Mouse (Mus musculus): ENCODE data around the gene Rbp1. TPM values are rescaled to one million over a fixed set of nuclear protein-coding genes. Genes with fewer than 3 reads are reported as not detected.

The Rbp1 gene
- polyA plus RNA-seq, 1 experiment from 2014 or later = 64.1 TPM

- Histone ChIP-seq H3K36me3 (peaks cover 32% of the 10 kb centered on the region), H3K4me1 (replicated peaks) (0 out of 2 replicates have a peak, but pooled peaks cover 6% of the 10 kb centered on the region), H3K27me3 (replicated peaks) (no peaks in the 10 kb centered on the region), H3K9me3 (replicated peaks) (no peaks in the 10 kb centered on the region; the same call in 1 of the 2 replicates), H3K9ac (no peak overlapping the region), H3K27ac (ENCODE audit: poor library complexity, severe bottlenecking) (no peak overlapping the region), H3K4me2 (no peak overlapping the region), H3K4me3 (no peak overlapping the region)
- ATAC-seq (ENCODE audit: insufficient number of reproducible peaks, low FRiP score) = no peak
- WGBS = 72% methylated on average over 9 of the region's 9 CpGs
Observed at GRCm38 (mm10) chr9:98445359-98446149, 22.8 kb downstream of the Rbp1 start.

- H3K4me3 ChIP-seq = no peak overlapping the region
- no peaks in the 10 kb centered on the region for H3K27me3 ChIP-seq (replicated peaks)
- H3K9me3 ChIP-seq (replicated peaks) = peaks cover 7% of the 10 kb centered on the region; the same call in 1 of the 2 replicates
- ATAC-seq (ENCODE audit: insufficient number of reproducible peaks, low FRiP score) = no peak
- no peak overlapping the region for H3K27ac ChIP-seq (ENCODE audit: poor library complexity, severe bottlenecking)
- H3K36me3 ChIP-seq = peaks cover 13% of the 10 kb centered on the region
- H3K4me1 ChIP-seq (replicated peaks) = no peaks in the 10 kb centered on the region
- no peak overlapping the region for H3K9ac ChIP-seq
- WGBS = 64% methylated on average over 1 of the region's 1 CpGs
- H3K4me2 ChIP-seq = no peak overlapping the region
Observed at GRCm38 (mm10) chr9:98450976-98451375, 28.2 kb downstream of the Rbp1 start.

GRCm38 (mm10) chr9:98466709-98467108, 43.9 kb downstream of the Rbp1 start:
- ATAC-seq (ENCODE audit: insufficient number of reproducible peaks, low FRiP score) = no peak
- WGBS = 52% methylated on average over 2 of the region's 2 CpGs
- Histone ChIP-seq H3K9ac (no peak overlapping the region), H3K4me3 (no peak overlapping the region), H3K9me3 (replicated peaks) (no peaks in the 10 kb centered on the region), H3K4me1 (replicated peaks) (no peaks in the 10 kb centered on the region), H3K27ac (ENCODE audit: poor library complexity, severe bottlenecking) (no peak overlapping the region), H3K27me3 (replicated peaks) (no peaks in the 10 kb centered on the region), H3K36me3 (no peaks in the 10 kb centered on the region), H3K4me2 (no peak overlapping the region)

GRCm38 (mm10) chr9:98480172-98480749, 57.5 kb downstream of the Rbp1 start:
- 79% methylated on average over 2 of the region's 2 CpGs for WGBS
- no peak overlapping the region for H3K27ac ChIP-seq (ENCODE audit: poor library complexity, severe bottlenecking)

GRCm38 (mm10) chr9:98482256-98482655, 59.5 kb downstream of the Rbp1 start:
- 0 out of 2 replicates have a peak, but pooled peaks cover 4% of the 10 kb centered on the region for H3K4me1 ChIP-seq (replicated peaks)
- no peak for ATAC-seq (ENCODE audit: insufficient number of reproducible peaks, low FRiP score)
- 68% methylated on average over 4 of the region's 4 CpGs for WGBS

More at GRCm38 (mm10) chr9:98480172-98480749, 57.5 kb downstream of the Rbp1 start:
- 0 out of 2 replicates have a peak, but pooled peaks cover 3% of the 10 kb centered on the region for H3K4me1 ChIP-seq (replicated peaks)
- no peaks in the 10 kb centered on the region for H3K9me3 ChIP-seq (replicated peaks)
- H3K27me3 ChIP-seq (replicated peaks) = no peaks in the 10 kb centered on the region
- ATAC-seq (ENCODE audit: insufficient number of reproducible peaks, low FRiP score) = no peak
- no peak overlapping the region for H3K4me2 ChIP-seq
- no peak overlapping the region for H3K4me3 ChIP-seq
- H3K36me3 ChIP-seq = no peaks in the 10 kb centered on the region
- no peak overlapping the region for H3K9ac ChIP-seq

GRCm38 (mm10) chr9:98485020-98485419, 62.3 kb downstream of the Rbp1 start:
- WGBS = 74% methylated on average over 7 of the region's 7 CpGs
- no peak for ATAC-seq (ENCODE audit: insufficient number of reproducible peaks, low FRiP score)
- Histone ChIP-seq H3K9ac (no peak overlapping the region), H3K27ac (ENCODE audit: poor library complexity, severe bottlenecking) (no peak overlapping the region), H3K4me2 (no peak overlapping the region), H3K36me3 (no peaks in the 10 kb centered on the region), H3K27me3 (replicated peaks) (no peaks in the 10 kb centered on the region), H3K9me3 (replicated peaks) (no peaks in the 10 kb centered on the region), H3K4me1 (replicated peaks) (peaks cover 10% of the 10 kb centered on the region; the same call in 1 of the 2 replicates), H3K4me3 (no peak overlapping the region)

More at GRCm38 (mm10) chr9:98482256-98482655, 59.5 kb downstream of the Rbp1 start:
- no peak overlapping the region for H3K9ac ChIP-seq
- H3K36me3 ChIP-seq = no peaks in the 10 kb centered on the region
- no peak overlapping the region for H3K4me3 ChIP-seq
- no peak overlapping the region for H3K27ac ChIP-seq (ENCODE audit: poor library complexity, severe bottlenecking)
- H3K27me3 ChIP-seq (replicated peaks) = no peaks in the 10 kb centered on the region
- no peaks in the 10 kb centered on the region for H3K9me3 ChIP-seq (replicated peaks)
- H3K4me2 ChIP-seq = no peak overlapping the region

GRCm38 (mm10) chr9:98485815-98486214, 63.1 kb downstream of the Rbp1 start, which contains the start of gene Rbp2:
Gene Rbp2 (plus strand): TSS chr9:98486115.
- Histone ChIP-seq H3K27me3 (replicated peaks) (no peaks in the 10 kb centered on the region), H3K27ac (ENCODE audit: poor library complexity, severe bottlenecking) (no peak within 1 kb of the TSS), H3K4me2 (no peak within 1 kb of the TSS), H3K9me3 (replicated peaks) (no peaks in the 10 kb centered on the region), H3K9ac (no peak within 1 kb of the TSS), H3K4me1 (replicated peaks) (peaks cover 14% of the 10 kb centered on the region; the same call in 1 of the 2 replicates), H3K36me3 (no peaks in the 10 kb centered on the region), H3K4me3 (no peak within 1 kb of the TSS)
- no peak for ATAC-seq (ENCODE audit: insufficient number of reproducible peaks, low FRiP score)
- WGBS = 69% methylated on average over 3 of the region's 3 CpGs

- Histone ChIP-seq H3K9me3 (replicated peaks) (no peaks in the 10 kb centered on the region), H3K4me3 (no peak overlapping the region), H3K4me1 (replicated peaks) (peaks cover 14% of the 10 kb centered on the region; the same call in 1 of the 2 replicates), H3K27me3 (replicated peaks) (no peaks in the 10 kb centered on the region), H3K9ac (no peak overlapping the region), H3K4me2 (no peak overlapping the region), H3K27ac (ENCODE audit: poor library complexity, severe bottlenecking) (no peak overlapping the region), H3K36me3 (no peaks in the 10 kb centered on the region)
- WGBS = 52% methylated on average over 6 of the region's 6 CpGs
- ATAC-seq (ENCODE audit: insufficient number of reproducible peaks, low FRiP score) = no peak
Observed at GRCm38 (mm10) chr9:98487273-98487672, 64.5 kb downstream of the Rbp1 start.

- Histone ChIP-seq H3K27me3 (replicated peaks) (no peaks in the 10 kb centered on the region), H3K4me3 (no peak overlapping the region), H3K27ac (ENCODE audit: poor library complexity, severe bottlenecking) (no peak overlapping the region), H3K4me2 (no peak overlapping the region), H3K4me1 (replicated peaks) (peaks cover 14% of the 10 kb centered on the region; the same call in 1 of the 2 replicates), H3K36me3 (no peaks in the 10 kb centered on the region), H3K9ac (no peak overlapping the region), H3K9me3 (replicated peaks) (no peaks in the 10 kb centered on the region)
- 53% methylated on average over 4 of the region's 4 CpGs for WGBS
- peak; percentile 55; the same call in 1 of the 2 replicates for ATAC-seq (ENCODE audit: insufficient number of reproducible peaks, low FRiP score)
Observed at GRCm38 (mm10) chr9:98489532-98489931, 66.8 kb downstream of the Rbp1 start.

- Histone ChIP-seq H3K9me3 (replicated peaks) (no peaks in the 10 kb centered on the region), H3K27ac (ENCODE audit: poor library complexity, severe bottlenecking) (no peak overlapping the region), H3K4me2 (no peak overlapping the region), H3K4me3 (no peak overlapping the region), H3K9ac (no peak overlapping the region), H3K27me3 (replicated peaks) (no peaks in the 10 kb centered on the region), H3K4me1 (replicated peaks) (peaks cover 12% of the 10 kb centered on the region; the same call in 1 of the 2 replicates), H3K36me3 (no peaks in the 10 kb centered on the region)
- WGBS = 37% methylated on average over 4 of the region's 4 CpGs
- peak; percentile 34; the same call in 1 of the 2 replicates for ATAC-seq (ENCODE audit: insufficient number of reproducible peaks, low FRiP score)
Observed at GRCm38 (mm10) chr9:98490128-98490527, 67.4 kb downstream of the Rbp1 start.

- Histone ChIP-seq H3K27me3 (replicated peaks) (no peaks in the 10 kb centered on the region), H3K4me1 (replicated peaks) (peaks cover 10% of the 10 kb centered on the region; the same call in 1 of the 2 replicates), H3K4me3 (no peak overlapping the region), H3K9ac (no peak overlapping the region), H3K27ac (ENCODE audit: poor library complexity, severe bottlenecking) (no peak overlapping the region), H3K9me3 (replicated peaks) (no peaks in the 10 kb centered on the region), H3K4me2 (no peak overlapping the region), H3K36me3 (no peaks in the 10 kb centered on the region)
- 89% methylated on average over 5 of the region's 5 CpGs for WGBS
- no peak for ATAC-seq (ENCODE audit: insufficient number of reproducible peaks, low FRiP score)
Observed at GRCm38 (mm10) chr9:98491071-98491470, 68.3 kb downstream of the Rbp1 start.

All from heart, embryonic 12.5 days (tissue).